Mouse (Mus musculus) CH12.LX (cell line): ENCODE data around the gene Slc48a1. TPM values are rescaled to one million over a fixed set of nuclear protein-coding genes. Genes with fewer than 3 reads are reported as not detected.

Source experiments
- DNase-seq: peaks from one replicate; pipeline ENCODE4 v3.0.0-alpha.2; 2013; ENCODE audit errors: extremely low read depth
- H3K27ac ChIP-seq: 2 replicates; pipeline ENCODE4 v1.5.1; 2012; ENCODE audit warnings: low read depth, mild to moderate bottlenecking, control low read depth, moderate library complexity; ENCODE audit not compliant: insufficient read depth
- H3K27me3 ChIP-seq: replicated peaks from 2 replicates; pipeline ENCODE3; 2012; ENCODE audit warnings: inconsistent platforms
- H3K36me3 ChIP-seq, 2 experiments: replicated peaks in 1 of 2; 2 replicates each; pipeline versions ENCODE3 to v1.6.1; 2012; ENCODE audit warnings: inconsistent platforms in 1 of 2, low read length in 1 of 2, mild to moderate bottlenecking in 1 of 2, mixed read lengths in 1 of 2, moderate library complexity in 1 of 2; ENCODE audit not compliant: control insufficient read depth in 1 of 2, insufficient read depth in 1 of 2
- H3K4me1 ChIP-seq, 2 experiments: 2 replicates each; pipeline ENCODE4 v1.6.1; 2012; ENCODE audit warnings: inconsistent platforms in 1 of 2, moderate library complexity in 1 of 2; ENCODE audit not compliant: insufficient read depth in 2 of 2, control insufficient read depth in 1 of 2
- H3K4me2 ChIP-seq: 2 replicates; pipeline ENCODE4 v1.6.1; 2012; ENCODE audit warnings: low read depth, mild to moderate bottlenecking, control low read depth; ENCODE audit not compliant: poor library complexity, insufficient read depth, severe bottlenecking
- H3K4me3 ChIP-seq, 3 experiments: fragments of 150-350 bp in 1 of 3; sonication (generic) in 1 of 3; replicated peaks in 1 of 3; 2 replicates each; pipeline versions ENCODE3 to v1.5.1; 2011 to 2012; ENCODE audit warnings: low read depth in 2 of 3, low read length in 2 of 3, mild to moderate bottlenecking in 2 of 3, moderate library complexity in 2 of 3, control low read depth in 1 of 3, improper control_type of control experiment in 1 of 3, inconsistent platforms in 1 of 3, mixed read lengths in 1 of 3; ENCODE audit not compliant: poor library complexity in 1 of 3
- H3K79me2 ChIP-seq: replicated peaks from 2 replicates; pipeline ENCODE4 v1.6.1; 2012; ENCODE audit warnings: mild to moderate bottlenecking, moderate library complexity; ENCODE audit not compliant: control insufficient read depth, poor library complexity, insufficient read depth, severe bottlenecking; ENCODE audit errors: extremely low read depth
- H3K9ac ChIP-seq: 2 replicates; pipeline ENCODE4 v1.6.1; 2012; ENCODE audit warnings: low read depth, mild to moderate bottlenecking, control low read depth, moderate library complexity; ENCODE audit not compliant: insufficient read depth
- H3K9me3 ChIP-seq: replicated peaks from 2 replicates; pipeline ENCODE3; 2012; ENCODE audit warnings: low read length, inconsistent platforms, mixed read lengths
- BHLHE40 ChIP-seq: IDR thresholded peaks from 2 replicates; pipeline ENCODE4 v1.6.1; 2011; ENCODE audit warnings: mild to moderate bottlenecking, low read depth, low read length, improper control_type of control experiment
- CHD1 ChIP-seq: IDR thresholded peaks from 2 replicates; pipeline ENCODE4 v1.6.1; 2012; ENCODE audit warnings: low read depth, low read length, improper control_type of control experiment, inconsistent platforms
- CTCF ChIP-seq, 2 experiments: IDR thresholded peaks in 1 of 2; conservative IDR thresholded peaks in 1 of 2; 2 replicates each; pipeline ENCODE4 v1.5.1; 2011 to 2012; ENCODE audit warnings: low read depth in 2 of 2, low read length in 2 of 2, improper control_type of control experiment in 1 of 2, inconsistent platforms in 1 of 2, mild to moderate bottlenecking in 1 of 2, moderate library complexity in 1 of 2
- E2F4 ChIP-seq: IDR thresholded peaks from 2 replicates; pipeline ENCODE4 v1.6.1; 2011; ENCODE audit warnings: low read depth, low read length, improper control_type of control experiment; ENCODE audit not compliant: insufficient replicate concordance
- HCFC1 ChIP-seq: IDR thresholded peaks from 2 replicates; pipeline ENCODE4 v1.6.1; 2012; ENCODE audit warnings: low read depth, mild to moderate bottlenecking, inconsistent platforms, low read length, improper control_type of control experiment
- JUN ChIP-seq: IDR thresholded peaks from 2 replicates; pipeline ENCODE4 v1.6.1; 2011; ENCODE audit warnings: low read depth, mild to moderate bottlenecking, low read length, improper control_type of control experiment, moderate library complexity; ENCODE audit not compliant: insufficient read depth
- KAT2A ChIP-seq: IDR thresholded peaks from 2 replicates; pipeline ENCODE4 v1.6.1; 2012; ENCODE audit warnings: low read length, improper control_type of control experiment, inconsistent platforms; ENCODE audit not compliant: insufficient replicate concordance
- MAFK ChIP-seq: IDR thresholded peaks from 2 replicates; pipeline ENCODE4 v1.6.1; 2011; ENCODE audit warnings: low read length, improper control_type of control experiment; ENCODE audit not compliant: insufficient replicate concordance
- MAZ ChIP-seq: IDR thresholded peaks from 2 replicates; pipeline ENCODE4 v1.6.1; 2012; ENCODE audit warnings: low read depth, mild to moderate bottlenecking, inconsistent platforms, low read length, improper control_type of control experiment, moderate library complexity
- MEF2A ChIP-seq: IDR thresholded peaks from 2 replicates; pipeline ENCODE4 v1.6.1; 2014; ENCODE audit warnings: low read depth, mild to moderate bottlenecking, inconsistent platforms, low read length, improper control_type of control experiment, borderline replicate concordance
- MYC ChIP-seq: IDR thresholded peaks from 2 replicates; pipeline ENCODE4 v1.6.1; 2011; ENCODE audit warnings: low read depth, mild to moderate bottlenecking, improper control_type of control experiment, low read length
- NELFE ChIP-seq: IDR thresholded peaks from 2 replicates; pipeline ENCODE4 v1.6.1; 2011; ENCODE audit warnings: low read depth, low read length, improper control_type of control experiment
- NRF1 ChIP-seq: IDR thresholded peaks from 2 replicates; pipeline ENCODE4 v1.6.1; 2014; ENCODE audit warnings: low read depth, mild to moderate bottlenecking, inconsistent platforms, low read length, improper control_type of control experiment, moderate library complexity
- PAX5 ChIP-seq: IDR thresholded peaks from 2 replicates; pipeline ENCODE4 v1.6.1; 2012; ENCODE audit warnings: low read length, inconsistent platforms, mixed read lengths
- POLR2AphosphoS2 ChIP-seq: IDR thresholded peaks from 2 replicates; pipeline ENCODE4 v1.6.1; 2011; ENCODE audit warnings: low read depth, low read length, improper control_type of control experiment
- RAD21 ChIP-seq: IDR thresholded peaks from 2 replicates; pipeline ENCODE4 v1.6.1; 2011; ENCODE audit warnings: low read depth, mild to moderate bottlenecking, low read length, improper control_type of control experiment, moderate library complexity
- RCOR1 ChIP-seq: conservative IDR thresholded peaks from 2 replicates; pipeline ENCODE4 v1.6.1; 2012; ENCODE audit warnings: low read depth, mild to moderate bottlenecking, inconsistent platforms, low read length, improper control_type of control experiment
- SIN3A ChIP-seq: IDR thresholded peaks from 2 replicates; pipeline ENCODE4 v1.6.1; 2012; ENCODE audit warnings: low read length, improper control_type of control experiment, inconsistent platforms
- SMC3 ChIP-seq: IDR thresholded peaks from 2 replicates; pipeline ENCODE4 v1.6.1; 2011; ENCODE audit warnings: low read depth, low read length, improper control_type of control experiment
- USF1 ChIP-seq: IDR thresholded peaks from 2 replicates; pipeline ENCODE4 v1.6.1; 2014; ENCODE audit warnings: low read depth, mild to moderate bottlenecking, inconsistent platforms, low read length, improper control_type of control experiment
- ZKSCAN1 ChIP-seq: IDR thresholded peaks from 2 replicates; pipeline ENCODE4 v1.6.1; 2012; ENCODE audit warnings: low read depth, inconsistent platforms, low read length, improper control_type of control experiment, borderline replicate concordance
- dilution Hi-C: fragments of 300-500 bp; cut with MboI; formaldehyde crosslinking; loops from 2 replicates; pipeline ENCODE4 v1.14.3; 2020; ENCODE audit warnings: low sequenced_read_pairs; ENCODE audit not compliant: extremely low pct_unique_long_range_greater_than_20kb, extremely low pct_ligation_motif_present
- in situ Hi-C: fragments of 300-500 bp; cut with MboI; formaldehyde crosslinking; loops from 3 replicates; pipeline ENCODE4 v1.14.3; 2019; ENCODE audit warnings: low sequenced_read_pairs, low pct_ligation_motif_present, low pct_unique_long_range_greater_than_20kb, mixed read lengths
- polyA plus RNA-seq: library from polyadenylated mRNA; unstranded; fragments of >175 nt; gene quantifications from 2 replicates; pipeline ENCODE4 v1.2.1, GENCODE M21; 2012; ENCODE audit warnings: low read depth; ENCODE audit not compliant: insufficient read length
- total RNA-seq, 2 experiments: library from RNA; depleted of rRNA; stranded (reverse); fragments of 300-350 nt in 1 of 2; fragments of >200 nt in 1 of 2; gene quantifications; 2 replicates each; pipeline ENCODE4 v1.2.3; 2012 to 2014

Gene Slc48a1
- total and polyA plus RNA-seq, 3 experiments: 23.2 to 56.0 (median 39.4) TPM

- Histone ChIP-seq H3K9me3 (peaks cover 4% of the 10 kb centered on the region), H3K4me3 (no peak overlapping the region), H3K9ac (no peak overlapping the region), H3K79me2 (no peaks in the 10 kb centered on the region), H3K27ac (no peak overlapping the region), H3K4me2 (no peak overlapping the region), H3K27me3 (no peaks in the 10 kb centered on the region), H3K36me3 (peaks cover 95 to 100% of the 10 kb centered on the region in 2 experiments), H3K4me1 (no peaks in the 10 kb centered on the region)
- in situ Hi-C loops: no loop called here
- dilution Hi-C loops: loop anchor here (25.0 kb wide), 1 partner anchor 164 kb away; the partner anchor contains the start of gene Tmem106c
- TF ChIP-seq MAFK (no peak), MEF2A (no peak), SIN3A (no peak), KAT2A (no peak), NRF1 (no peak), HCFC1 (no peak), POLR2AphosphoS2 (no peak), CTCF (conservative IDR thresholded peaks at IDR 0.05 in 1 of 2, IDR thresholded peaks at IDR 0.05 in 1 of 2; ENCODE audit: low read depth in 2 of 2, low read length in 2 of 2) (no peak), MYC (no peak), USF1 (no peak)
- DNase-seq: no peak
These were observed 19.8 kb downstream of the Slc48a1 start for GRCm38 (mm10) chr15:97798134-97798533.

GRCm38 (mm10) chr15:97799446-97799845, 21.1 kb downstream of the Slc48a1 start:
- TF ChIP-seq CHD1 (no peak), SIN3A (no peak), ZKSCAN1 (no peak), SMC3 (no peak), RCOR1 (no peak)
- in situ Hi-C loops: no loop called here
- dilution Hi-C loops: loop anchor here (25.0 kb wide), 1 partner anchor 163 kb away; the partner anchor contains the start of gene Tmem106c
- H3K4me3 ChIP-seq: no peak overlapping the region
- H3K9me3 ChIP-seq: peaks cover 4% of the 10 kb centered on the region
- H3K4me1 ChIP-seq: peaks cover 0 to under 1% of the 10 kb centered on the region in 2 experiments; a peak in 1 of 4 replicates
- H3K4me2 ChIP-seq: no peak overlapping the region
- peaks cover 83 to 90% of the 10 kb centered on the region in 2 experiments for H3K36me3 ChIP-seq
- no peak overlapping the region for H3K27ac ChIP-seq
- no peak for DNase-seq
- H3K27me3 ChIP-seq: no peaks in the 10 kb centered on the region
- no peak overlapping the region for H3K9ac ChIP-seq
- no peaks in the 10 kb centered on the region for H3K79me2 ChIP-seq

GRCm38 (mm10) chr15:97800853-97801252, 22.5 kb downstream of the Slc48a1 start:
- H3K4me2 ChIP-seq: no peak overlapping the region
- no peak overlapping the region for H3K9ac ChIP-seq
- no peak for TF ChIP-seq JUN
- no peak for TF ChIP-seq RAD21
- TF ChIP-seq E2F4: no peak
- TF ChIP-seq MAZ: no peak
- TF ChIP-seq POLR2AphosphoS2: no peak
- no peak for TF ChIP-seq NELFE
- no peak for TF ChIP-seq BHLHE40
- no peak for TF ChIP-seq PAX5
- H3K27ac ChIP-seq: no peak overlapping the region
- no peaks in the 10 kb centered on the region for H3K27me3 ChIP-seq
- H3K9me3 ChIP-seq: no peaks in the 10 kb centered on the region
- H3K79me2 ChIP-seq: no peaks in the 10 kb centered on the region
- DNase-seq: no peak
- peaks cover 0 to 8% of the 10 kb centered on the region in 2 experiments; a peak in 2 of 4 replicates for H3K4me1 ChIP-seq
- H3K4me3 ChIP-seq: no peak overlapping the region
- dilution Hi-C loops (no loop called here), in situ Hi-C loops (no loop called here)
- H3K36me3 ChIP-seq: peaks cover 72 to 85% of the 10 kb centered on the region in 2 experiments
